Mouse (Mus musculus): ENCODE results near the gene Slc26a11.
A peak's percentile ranks its signal among the peaks of the same experiment; 100 is the strongest.
"Not testable (repeated sequence)": the region's sequence is repeated elsewhere in the genome, so short reads cannot be mapped to it uniquely, and the experiment has no call there.

Gene Slc26a11

GRCm38 (mm10) chr11:119362769-119363533 lies 7.6 kb downstream of the Slc26a11 start:
- peak; percentile 24 for DNase-seq (ENCODE audit: low read depth, low spot score)

DNA sequence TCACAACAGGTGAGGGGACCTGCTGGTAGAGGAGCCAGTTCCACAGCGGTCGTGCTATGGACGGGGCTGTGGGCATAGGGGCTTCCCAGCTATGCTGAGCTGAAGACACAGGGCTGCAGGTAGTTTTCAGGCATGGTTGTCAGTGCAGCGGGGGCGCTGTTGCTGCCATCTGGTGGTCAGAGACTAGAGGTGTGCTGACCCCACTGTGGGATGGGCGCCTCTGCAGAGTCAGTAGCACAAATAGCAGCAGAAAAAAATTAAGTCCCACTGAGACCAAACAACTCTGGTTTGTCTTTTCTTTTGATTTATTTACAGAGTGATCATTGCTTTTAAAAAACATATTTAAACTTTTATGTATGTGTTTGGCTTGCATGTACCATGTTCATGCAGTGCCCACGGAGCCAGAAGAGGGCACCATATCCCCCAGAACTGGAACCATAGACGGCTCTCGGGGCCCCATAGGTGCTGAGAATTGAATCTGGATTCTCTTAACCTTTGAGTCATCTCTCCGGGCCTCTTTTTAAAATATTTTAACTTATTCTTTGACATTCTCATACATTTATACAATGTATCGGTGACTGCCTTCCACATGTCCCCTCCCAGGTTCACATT lies 8.3 kb downstream of the Slc26a11 start:
- DNase-seq (ENCODE audit: low read depth, low spot score) = peak; percentile 77

DNA sequence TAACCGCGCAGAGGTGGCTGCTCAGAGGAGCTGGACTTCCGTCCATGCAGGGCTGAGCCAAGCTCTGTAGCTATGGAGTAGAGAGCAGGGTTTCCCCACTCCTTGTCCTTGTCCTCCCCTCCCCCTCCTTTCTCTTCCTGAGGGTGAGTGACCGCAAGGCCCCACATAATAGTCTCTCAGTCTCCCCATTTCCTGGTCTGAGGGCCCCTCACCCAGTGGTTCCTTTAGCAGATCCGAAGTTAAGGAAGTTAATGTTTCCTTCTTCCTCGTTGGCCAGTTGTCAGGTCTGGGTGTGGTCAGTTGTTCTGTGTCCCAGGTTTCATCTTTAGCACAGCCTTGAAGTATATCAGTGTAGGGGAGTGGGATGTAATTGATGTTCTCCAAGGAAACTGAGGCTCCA lies 20.1 kb downstream of the Slc26a11 start:
- DNase-seq (ENCODE audit: low read depth, low spot score) = no peak

DNA sequence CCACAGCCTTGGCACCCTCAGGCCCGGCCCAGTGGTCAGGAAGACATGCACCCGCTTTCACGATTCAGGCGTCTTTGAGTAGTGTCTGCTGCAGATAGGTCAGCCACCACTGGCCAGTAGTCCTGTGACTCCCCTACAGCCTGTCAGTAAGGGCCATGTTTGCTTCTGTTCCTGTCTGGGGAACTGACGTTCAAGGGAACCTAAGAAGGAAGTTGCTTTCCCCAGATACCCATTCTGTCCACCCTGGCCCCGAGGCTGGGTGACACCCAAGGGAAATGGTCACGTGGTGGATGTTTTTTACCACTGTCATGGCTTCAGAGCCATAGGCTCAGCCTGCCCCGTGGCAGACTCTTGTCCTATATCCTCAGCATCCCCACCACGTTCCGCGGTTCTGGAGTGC lies 22.0 kb downstream of the Slc26a11 start:
- no peak for DNase-seq (ENCODE audit: low read depth, low spot score)

- no peak for DNase-seq (ENCODE audit: low read depth, low spot score)
Observed at GRCm38 (mm10) chr11:119378551-119378950, 23.2 kb downstream of the Slc26a11 start.

GRCm38 (mm10) chr11:119381631-119382337 lies 26.4 kb downstream of the Slc26a11 start:
- DNase-seq (ENCODE audit: low read depth, low spot score) = no peak

DNA sequence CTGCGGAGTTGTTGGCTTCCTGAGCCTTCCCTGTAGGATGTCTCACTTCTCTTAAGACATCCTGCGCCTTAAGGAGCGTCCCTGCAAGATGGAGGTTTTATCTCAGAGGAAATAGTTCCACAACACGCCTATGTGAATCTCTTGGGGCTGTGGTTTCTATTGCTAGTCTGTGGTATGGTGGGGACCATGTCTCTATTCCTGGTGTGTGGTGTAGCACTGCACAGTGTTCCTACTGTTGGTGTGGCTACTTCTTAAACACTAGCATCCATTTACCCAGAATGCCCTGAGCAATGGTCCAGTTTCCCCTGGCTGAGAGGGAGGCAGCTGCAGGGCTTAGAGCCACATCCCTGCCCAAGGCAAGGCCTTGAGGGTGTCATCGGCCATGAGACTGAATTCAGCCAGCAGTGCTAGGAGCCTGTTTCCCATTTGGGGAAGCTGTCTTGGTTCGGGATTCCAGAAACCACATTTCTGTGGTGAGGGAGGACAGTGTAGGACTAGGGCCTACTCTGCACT lies 27.0 kb downstream of the Slc26a11 start:
- DNase-seq (ENCODE audit: low read depth, low spot score) = no peak

- DNase-seq (ENCODE audit: low read depth, low spot score) = no peak
Observed at GRCm38 (mm10) chr11:119384904-119385303, 29.5 kb downstream of the Slc26a11 start.

- no peak for DNase-seq (ENCODE audit: low read depth, low spot score)
Observed at GRCm38 (mm10) chr11:119386306-119386705, 30.9 kb downstream of the Slc26a11 start.

- DNase-seq (ENCODE audit: low read depth, low spot score) = not testable (repeated sequence)
Observed at GRCm38 (mm10) chr11:119387273-119387672, 31.9 kb downstream of the Slc26a11 start.

- DNase-seq (ENCODE audit: low read depth, low spot score) = peak; percentile 75
Observed at GRCm38 (mm10) chr11:119389851-119390270, 34.5 kb downstream of the Slc26a11 start.

- peak; percentile 40 for DNase-seq (ENCODE audit: low read depth, low spot score)
Observed at GRCm38 (mm10) chr11:119390271-119391231, 35.2 kb downstream of the Slc26a11 start.

- DNase-seq (ENCODE audit: low read depth, low spot score) = no peak
Observed at GRCm38 (mm10) chr11:119391386-119392000, 36.1 kb downstream of the Slc26a11 start.

- DNase-seq (ENCODE audit: low read depth, low spot score) = peak; percentile 5
Observed at GRCm38 (mm10) chr11:119392001-119392614, 36.8 kb downstream of the Slc26a11 start.

GRCm38 (mm10) chr11:119392800-119393482 lies 37.6 kb downstream of the Slc26a11 start, which contains the start of gene Rnf213:
TSS of gene Rnf213 (plus strand) at chr11:119393100.
- DNase-seq (ENCODE audit: low read depth, low spot score) = peak; percentile 37

GRCm38 (mm10) chr11:119393483-119393804 lies 38.1 kb downstream of the Slc26a11 start:
- DNase-seq (ENCODE audit: low read depth, low spot score) = no peak

- DNase-seq (ENCODE audit: low read depth, low spot score) = no peak
Observed at GRCm38 (mm10) chr11:119394210-119394609, 38.9 kb downstream of the Slc26a11 start.

- no peak for DNase-seq (ENCODE audit: low read depth, low spot score)
Observed at GRCm38 (mm10) chr11:119395394-119395793, 40.0 kb downstream of the Slc26a11 start.

GRCm38 (mm10) chr11:119395931-119396330 lies 40.6 kb downstream of the Slc26a11 start:
- no peak for DNase-seq (ENCODE audit: low read depth, low spot score)

DNA sequence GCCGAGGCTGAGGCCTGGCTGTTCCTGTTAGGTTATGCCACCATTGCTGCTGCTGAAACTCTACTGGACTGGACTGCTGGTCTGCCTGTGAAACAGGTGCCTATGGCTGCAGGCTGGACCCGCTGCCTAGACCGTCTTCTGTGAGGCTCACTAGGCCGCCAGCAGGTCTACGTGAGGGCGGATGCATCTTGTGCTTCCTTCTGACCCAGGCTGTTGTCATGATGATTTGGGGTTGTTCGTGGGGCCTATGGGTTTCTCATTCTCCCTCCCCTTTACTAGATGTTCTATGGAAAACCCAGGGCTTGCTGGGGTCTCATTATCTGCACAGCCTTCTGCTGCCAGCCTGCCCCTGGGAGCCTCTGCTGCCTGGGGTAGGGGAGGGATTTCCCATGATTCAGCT lies 41.1 kb downstream of the Slc26a11 start:
- no peak for DNase-seq (ENCODE audit: low read depth, low spot score)
